Mouse (Mus musculus) C2C12 (cell line): ENCODE data around the gene Ehd1. TPM values are rescaled to one million over a fixed set of nuclear protein-coding genes. Genes with fewer than 3 reads are reported as not detected.

Source experiments
- H3K27me3 ChIP-seq: one replicate; pipeline ENCODE4 v1.6.1; 2011; ENCODE audit not compliant: control insufficient read depth, insufficient read depth, insufficient read length
- H3K36me3 ChIP-seq: one replicate; pipeline ENCODE4 v1.6.1; 2011; ENCODE audit not compliant: control insufficient read depth, insufficient read depth
- H3K4me3 ChIP-seq: one replicate; pipeline ENCODE4 v1.5.1; 2011; ENCODE audit warnings: mild to moderate bottlenecking, control low read depth; ENCODE audit not compliant: poor library complexity, insufficient read depth, severe bottlenecking
- H3K79me2 ChIP-seq: one replicate; pipeline ENCODE4 v1.6.1; 2011; ENCODE audit not compliant: control insufficient read depth, insufficient read depth
- H3K79me3 ChIP-seq: one replicate; pipeline ENCODE4 v1.6.1; 2011; ENCODE audit warnings: low read depth, control low read depth
- H3ac ChIP-seq: one replicate; pipeline ENCODE3; 2011; ENCODE audit warnings: low read depth; ENCODE audit not compliant: control insufficient read depth, insufficient read length
- CEBPB ChIP-seq: IDR thresholded peaks from one replicate; pipeline ENCODE4 v1.6.1; 2011; ENCODE audit warnings: low read depth, mild to moderate bottlenecking, control low read depth, moderate library complexity
- CTCF ChIP-seq: IDR thresholded peaks from one replicate; pipeline ENCODE4 v1.5.1; 2011; ENCODE audit not compliant: control insufficient read depth, insufficient read depth, insufficient read length
- FOSL1 ChIP-seq: IDR thresholded peaks from one replicate; pipeline ENCODE4 v1.8.0; 2011; ENCODE audit warnings: mild to moderate bottlenecking, low read length; ENCODE audit not compliant: poor library complexity, insufficient read depth, severe bottlenecking
- MAX ChIP-seq: IDR thresholded peaks from one replicate; pipeline ENCODE4 v1.6.1; 2011; ENCODE audit warnings: mild to moderate bottlenecking, control low read depth
- MYOD1 ChIP-seq: IDR thresholded peaks from one replicate; pipeline ENCODE4 v1.6.1; 2011; ENCODE audit warnings: low read depth; ENCODE audit not compliant: control insufficient read depth, insufficient read length
- MYOG ChIP-seq: IDR thresholded peaks from one replicate; pipeline ENCODE4 v1.6.1; 2011; ENCODE audit not compliant: control insufficient read depth, insufficient read length; ENCODE audit errors: extremely low read depth
- USF1 ChIP-seq: IDR thresholded peaks from one replicate; pipeline ENCODE4 v1.6.1; 2011; ENCODE audit warnings: low read depth, mild to moderate bottlenecking, control low read depth, moderate library complexity
- microRNA-seq: library from miRNA; unstranded; fragments of <30 nt; microRNA quantifications from one replicate; pipeline ENCODE4, GENCODE M21; 2019; ENCODE audit warnings: borderline microRNAs expressed
- polyA plus RNA-seq: library from polyadenylated mRNA; unstranded; fragments of >200 nt; fragmentation: generic; extraction: Trizol; gene quantifications from one replicate; pipeline ENCODE4 v1.2.1, GENCODE M21; 2012; ENCODE audit warnings: missing spikeins

The Ehd1 gene
- polyA plus RNA-seq, 1 experiment = 219 TPM

- H3ac ChIP-seq = no peak overlapping the region
- no peaks in the 10 kb centered on the region for H3K79me3 ChIP-seq
- no peaks in the 10 kb centered on the region for H3K27me3 ChIP-seq
- H3K36me3 ChIP-seq = peaks cover 13% of the 10 kb centered on the region
- H3K79me2 ChIP-seq = no peaks in the 10 kb centered on the region
- TF ChIP-seq CTCF (no peak), MAX (no peak), USF1 (no peak)
- no peak overlapping the region for H3K4me3 ChIP-seq
Observed at GRCm38 (mm10) chr19:6343996-6344395, 67.5 kb downstream of the Ehd1 start.

GRCm38 (mm10) chr19:6346023-6346422 lies 69.5 kb downstream of the Ehd1 start:
- H3K36me3 ChIP-seq = no peaks in the 10 kb centered on the region
- no peak overlapping the region for H3K4me3 ChIP-seq
- H3K79me3 ChIP-seq = no peaks in the 10 kb centered on the region
- no peaks in the 10 kb centered on the region for H3K27me3 ChIP-seq
- H3K79me2 ChIP-seq = no peaks in the 10 kb centered on the region
- no peak for TF ChIP-seq CEBPB
- TF ChIP-seq MAX = no peak
- no peak for TF ChIP-seq USF1
- no peak for TF ChIP-seq FOSL1
- no peak for TF ChIP-seq MYOG
- no peak for TF ChIP-seq CTCF
- no peak for TF ChIP-seq MYOD1
- H3ac ChIP-seq = no peak overlapping the region

- Histone ChIP-seq H3ac (no peak overlapping the region), H3K79me2 (no peaks in the 10 kb centered on the region), H3K4me3 (no peak overlapping the region), H3K27me3 (no peaks in the 10 kb centered on the region), H3K79me3 (no peaks in the 10 kb centered on the region), H3K36me3 (no peaks in the 10 kb centered on the region)
- no peak for TF ChIP-seq FOSL1
- no peak for TF ChIP-seq MYOD1
- TF ChIP-seq CTCF = no peak
- no peak for TF ChIP-seq MAX
- TF ChIP-seq MYOG = no peak
- TF ChIP-seq CEBPB = no peak
- TF ChIP-seq USF1 = no peak
Observed at GRCm38 (mm10) chr19:6346661-6347060, 70.1 kb downstream of the Ehd1 start.

GRCm38 (mm10) chr19:6347615-6348014 lies 71.1 kb downstream of the Ehd1 start:
- Histone ChIP-seq H3K79me3 (no peaks in the 10 kb centered on the region), H3K27me3 (no peaks in the 10 kb centered on the region), H3ac (no peak overlapping the region), H3K79me2 (no peaks in the 10 kb centered on the region), H3K36me3 (no peaks in the 10 kb centered on the region), H3K4me3 (no peak overlapping the region)
- TF ChIP-seq CEBPB (no peak), CTCF (no peak)

- H3K4me3 ChIP-seq = no peak overlapping the region
- no peak for TF ChIP-seq MAX
- no peak for TF ChIP-seq CTCF
- no peak for TF ChIP-seq MYOD1
- no peak for TF ChIP-seq USF1
- no peak for TF ChIP-seq FOSL1
- no peak for TF ChIP-seq CEBPB
- TF ChIP-seq MYOG = no peak
- H3K27me3 ChIP-seq = no peaks in the 10 kb centered on the region
Observed at GRCm38 (mm10) chr19:6348717-6349116, 72.2 kb downstream of the Ehd1 start.

GRCm38 (mm10) chr19:6349215-6349983 lies 72.9 kb downstream of the Ehd1 start:
- no peak overlapping the region for H3K4me3 ChIP-seq

More at GRCm38 (mm10) chr19:6348717-6349116, 72.2 kb downstream of the Ehd1 start:
- Histone ChIP-seq H3K79me3 (no peaks in the 10 kb centered on the region), H3ac (no peak overlapping the region), H3K79me2 (no peaks in the 10 kb centered on the region), H3K36me3 (no peaks in the 10 kb centered on the region)

More at GRCm38 (mm10) chr19:6349215-6349983, 72.9 kb downstream of the Ehd1 start:
- Histone ChIP-seq H3K79me3 (no peaks in the 10 kb centered on the region), H3ac (no peak overlapping the region), H3K36me3 (no peaks in the 10 kb centered on the region), H3K79me2 (no peaks in the 10 kb centered on the region), H3K27me3 (no peaks in the 10 kb centered on the region)
- TF ChIP-seq CEBPB (no peak), MYOD1 (no peak), CTCF (no peak), MAX (no peak), USF1 (no peak), FOSL1 (no peak), MYOG (no peak)

Small RNA genes lying within 50 kb of the gene (microRNA-seq; reads per million reads assigned to microRNA genes)
- gene Mir192 (77.8 reads per million, percentile 72 among the genes with 10 or more reads in this experiment), gene Mir194-2 (37.5 reads per million, percentile 68 among the genes with 10 or more reads in this experiment), gene Mir6989 (0.48 reads per million, percentile 8 among the genes with 10 or more reads in this experiment)

Other genes starting within 250 kb of the Ehd1 start
- 18.7 TPM for gene Syvn1, start 230.1 kb upstream of the Ehd1 start, polyA plus RNA-seq
- 60.0 TPM for gene Mrpl49, start 218.9 kb upstream of the Ehd1 start, polyA plus RNA-seq
- gene Fau, start 218.9 kb upstream of the Ehd1 start, polyA plus RNA-seq = 2,541 TPM
- gene Znhit2, start 215.5 kb upstream of the Ehd1 start, polyA plus RNA-seq = 49.8 TPM
- 14.7 TPM for gene Tm7sf2, start 208.4 kb upstream of the Ehd1 start, polyA plus RNA-seq
- gene Vps51, start 199.5 kb upstream of the Ehd1 start, polyA plus RNA-seq = 55.2 TPM
- gene Tmem262, start 196.7 kb upstream of the Ehd1 start, polyA plus RNA-seq = not detected
- gene Gm28374, start 194.5 kb upstream of the Ehd1 start, polyA plus RNA-seq = 0.44 TPM
- 59.7 TPM for gene Zfpl1, start 191.8 kb upstream of the Ehd1 start, polyA plus RNA-seq
- gene Cdca5, start 191.7 kb upstream of the Ehd1 start, polyA plus RNA-seq = 33.0 TPM
- 0.36 TPM for gene AC131692.1, start 182.3 kb upstream of the Ehd1 start, polyA plus RNA-seq
- 0.16 TPM for gene Naaladl1, start 170.9 kb upstream of the Ehd1 start, polyA plus RNA-seq
- 44.7 TPM for gene Sac3d1, start 158.1 kb upstream of the Ehd1 start, polyA plus RNA-seq
- gene Snx15, start 148.4 kb upstream of the Ehd1 start, polyA plus RNA-seq = 22.7 TPM
- 0.04 TPM for gene Batf2, start 135.7 kb upstream of the Ehd1 start, polyA plus RNA-seq
- gene Arl2, start 135.2 kb upstream of the Ehd1 start, polyA plus RNA-seq = 78.3 TPM
- gene Majin, start 92.3 kb upstream of the Ehd1 start, polyA plus RNA-seq = not detected
- gene Gpha2, start 50.3 kb upstream of the Ehd1 start, polyA plus RNA-seq = 0.13 TPM
- 25.3 TPM for gene Ppp2r5b, start 40.9 kb upstream of the Ehd1 start, polyA plus RNA-seq
- 10.3 TPM for gene Atg2a, start 35.1 kb upstream of the Ehd1 start, polyA plus RNA-seq
- gene Cdc42bpg, start 29.7 kb downstream of the Ehd1 start, polyA plus RNA-seq = 7.2 TPM
- 51.0 TPM for gene Men1, start 58.3 kb downstream of the Ehd1 start, polyA plus RNA-seq
- gene Map4k2, start 64.4 kb downstream of the Ehd1 start, polyA plus RNA-seq = 10.2 TPM
- gene Sf1, start 87.0 kb downstream of the Ehd1 start, polyA plus RNA-seq = 138 TPM
- gene Pygm, start 107.7 kb downstream of the Ehd1 start, polyA plus RNA-seq = 1.2 TPM
- gene Rasgrp2, start 122.6 kb downstream of the Ehd1 start, polyA plus RNA-seq = 0.71 TPM
- gene Nrxn2, start 142.0 kb downstream of the Ehd1 start, polyA plus RNA-seq = 0.09 TPM